18 mouse cellular contexts compared by ENCODE assay signal in the genomic region with DNA sequence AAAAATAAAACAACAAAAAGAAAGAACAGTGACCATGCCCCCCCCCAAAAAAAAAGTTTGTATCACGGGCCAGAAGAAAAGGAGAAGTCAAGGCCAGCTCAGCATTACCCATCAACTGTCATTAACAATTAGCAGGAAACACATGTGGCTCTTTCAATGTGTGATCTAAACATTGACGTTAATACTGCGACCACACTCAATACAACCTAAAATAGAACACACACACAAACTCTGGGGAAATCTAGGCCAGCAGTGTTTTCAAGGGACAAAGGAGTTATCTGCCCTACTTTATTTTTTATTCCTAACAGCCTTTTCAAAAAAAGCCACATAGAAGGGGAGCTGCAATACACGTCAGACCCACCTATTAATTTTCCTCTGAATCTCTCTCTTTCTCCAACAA. TPM values are rescaled to one million over a fixed set of nuclear protein-coding genes. Genes with fewer than 3 reads are reported as not detected.
DNase-seq lines count a peak whose midpoint lies in the region; ATAC-seq and TF ChIP-seq lines count a peak whose summit lies in the region.
"Had no signal": no experiment of that assay in that cellular context is flagged by ENCODE, and none has a peak within 500 bp of the region (broad histone marks: within the 10 kb centered on the region; RNA-seq: fewer than 3 reads in every experiment).

No protein-coding gene starts in this region.

- H3K27me3 ChIP-seq in ES-Bruce4 (ENCODE audit: control insufficient read depth, insufficient read depth, low read length, poor library complexity, severe bottlenecking) (no peaks in the 10 kb centered on the region), G1E (ENCODE audit: insufficient read depth, low read length) (no peaks in the 10 kb centered on the region)
- H3K27me3 ChIP-seq in kidney, adult 2 months (replicated peaks; ENCODE audit: control insufficient read depth, insufficient read depth, low read length) = no peaks in the 10 kb centered on the region
- H3K27me3 ChIP-seq in forebrain, embryonic 13.5 days = no peaks in the 10 kb centered on the region
- H3K27me3 ChIP-seq: embryonic facial prominence, embryonic 12.5 days; heart, embryonic 12.5 days had no signal

- H3K9me3 ChIP-seq in ES-Bruce4 (replicated peaks; ENCODE audit: control insufficient read depth, insufficient read depth, low read length, poor library complexity, severe bottlenecking) = no peaks in the 10 kb centered on the region
- H3K9me3 ChIP-seq in G1E (replicated peaks) = no peaks in the 10 kb centered on the region
- H3K9me3 ChIP-seq in forebrain, embryonic 13.5 days (replicated peaks) = no peaks in the 10 kb centered on the region
- H3K9me3 ChIP-seq: embryonic facial prominence, embryonic 12.5 days; heart, embryonic 12.5 days; hindbrain, embryonic 12.5 days had no signal

- H3K4me1 ChIP-seq in ES-Bruce4 (ENCODE audit: control insufficient read depth, insufficient read depth, low read length) (no peaks in the 10 kb centered on the region), G1E (ENCODE audit: insufficient read depth, low read depth, low read length) (peaks cover 7% of the 10 kb centered on the region)
- no peaks in the 10 kb centered on the region for H3K4me1 ChIP-seq in kidney, adult 2 months (ENCODE audit: control insufficient read depth, insufficient read depth, low read length)
- H3K4me1 ChIP-seq in forebrain, embryonic 13.5 days = no peaks in the 10 kb centered on the region
- H3K4me1 ChIP-seq: embryonic facial prominence, embryonic 12.5 days; heart, embryonic 12.5 days; hindbrain, embryonic 12.5 days had no signal

- no peak for DNase-seq in G1E (ENCODE audit: low spot score)
- no peak for DNase-seq in kidney, adult 2 months
- DNase-seq in testis, postnatal 10 days (ENCODE audit: low spot score) = no peak
- no peak for DNase-seq in spleen, postnatal 14 days (ENCODE audit: low spot score in 2 of 2)
- DNase-seq: cerebellum, adult 2 months; cerebellum, postnatal 10 days; gastrocnemius, postnatal 14 days had no signal

- H3K4me3 ChIP-seq in ES-Bruce4 (ENCODE audit: low read depth, low read length) = no peak overlapping the region
- H3K4me3 ChIP-seq in G1E (ENCODE audit: low read depth, low read length) = no peak overlapping the region
- no peak overlapping the region for H3K4me3 ChIP-seq in kidney, adult 2 months (ENCODE audit: insufficient read depth, low read depth, low read length)
- H3K4me3 ChIP-seq in forebrain, embryonic 13.5 days = no peak overlapping the region
- H3K4me3 ChIP-seq: embryonic facial prominence, embryonic 12.5 days; heart, embryonic 12.5 days; hindbrain, embryonic 12.5 days had no signal

- WGBS in kidney, adult 2 months = 76% methylated on average over 4 of the region's 4 CpGs
- WGBS in forebrain, embryonic 13.5 days = 70% methylated on average over 4 of the region's 4 CpGs

- H3K36me3 ChIP-seq in ES-Bruce4 (ENCODE audit: control insufficient read depth, insufficient read depth, low read length, poor library complexity, severe bottlenecking) (no peaks in the 10 kb centered on the region; the same call in 1 of the 2 replicates), G1E (replicated peaks) (no peaks in the 10 kb centered on the region)
- no peaks in the 10 kb centered on the region for H3K36me3 ChIP-seq in kidney, adult 2 months (ENCODE audit: control insufficient read depth, insufficient read depth, low read length)
- no peaks in the 10 kb centered on the region for H3K36me3 ChIP-seq in forebrain, embryonic 13.5 days (ENCODE audit: poor library complexity, severe bottlenecking)
- H3K36me3 ChIP-seq: embryonic facial prominence, embryonic 12.5 days; heart, embryonic 12.5 days; hindbrain, embryonic 12.5 days had no signal

- no peak for TF ChIP-seq POLR2A in ES-Bruce4 (IDR thresholded peaks at IDR 0.05; ENCODE audit: insufficient read depth, low read length)
- TF ChIP-seq POLR2A in kidney, adult 2 months (IDR thresholded peaks at IDR 0.05; ENCODE audit: low read depth, low read length) = no peak

- no peak for TF ChIP-seq CTCF in ES-Bruce4 (IDR thresholded peaks at IDR 0.05; ENCODE audit: low read depth, low read length)
- no peak for TF ChIP-seq CTCF in G1E (IDR thresholded peaks at IDR 0.05; ENCODE audit: low read depth, low read length)
- TF ChIP-seq CTCF in kidney, adult 2 months (conservative IDR thresholded peaks at IDR 0.05; ENCODE audit: insufficient read depth, insufficient read length, low read depth, low read length) = no peak

- H3K4me2 ChIP-seq in forebrain, embryonic 13.5 days = no peak overlapping the region
- H3K4me2 ChIP-seq: embryonic facial prominence, embryonic 12.5 days; heart, embryonic 12.5 days; hindbrain, embryonic 12.5 days had no signal

- peak overlapping the region; percentile 48 for H3K9ac ChIP-seq in ES-Bruce4 (ENCODE audit: low read depth, poor library complexity, severe bottlenecking)
- H3K9ac ChIP-seq in forebrain, embryonic 13.5 days = no peak overlapping the region
- H3K9ac ChIP-seq: embryonic facial prominence, embryonic 12.5 days; heart, embryonic 12.5 days; hindbrain, embryonic 12.5 days had no signal

- peak; percentile 62; the same call in 1 of the 2 replicates for ATAC-seq in G1E (ENCODE audit: extremely low read depth, insufficient number of reproducible peaks, low FRiP score, poor library complexity, severe bottlenecking)
- ATAC-seq in common myeloid progenitor, adult 5-6 weeks (replicated peaks; ENCODE audit: low read depth, poor library complexity, severe bottlenecking) = peak; percentile 92
- peak; percentile 82 for ATAC-seq in megakaryocyte progenitor cell, adult 5-6 weeks (replicated peaks; ENCODE audit: poor library complexity)
- ATAC-seq in forebrain, embryonic 13.5 days = no peak
- ATAC-seq: CD4-positive, CD25-positive, alpha-beta regulatory T cell, adult 4 months; forebrain, embryonic 16.5 days; hindbrain, embryonic 16.5 days; inflammation-experienced regulatory T-cells, adult 6 months had no signal

- peak overlapping the region; percentile 55 for H3K27ac ChIP-seq in ES-Bruce4 (ENCODE audit: insufficient read depth, low read length)
- no peak overlapping the region for H3K27ac ChIP-seq in kidney, adult 2 months (ENCODE audit: insufficient read depth, low read depth, low read length)
- no peak overlapping the region for H3K27ac ChIP-seq in forebrain, embryonic 13.5 days
- H3K27ac ChIP-seq: embryonic facial prominence, embryonic 12.5 days; hindbrain, embryonic 12.5 days had no signal

- TF ChIP-seq EP300 in ES-Bruce4 (IDR thresholded peaks at IDR 0.05; ENCODE audit: insufficient read depth, low read depth, low read length) = no peak

RNA-seq across cellular contexts. Expression of a gene that starts 17.4 kb away (rescaled TPM):
- 118 and 124 TPM in 2 replicates for polyA plus RNA-seq in ES-Bruce4 (2011; ENCODE audit: insufficient read depth, insufficient read length, low read depth, missing spikeins)
- total RNA-seq in G1E (2014; fragmentation: Nextera tagmentation) = 64.4 and 73.5 TPM in 2 replicates
- 41.4 and 52.0 TPM in 2 replicates for total RNA-seq in G1E (2017)
- 2.8 and 2.9 TPM in 2 replicates for polyA plus RNA-seq in G1E (2012)
- 67.3 and 81.1 TPM in 2 replicates for total RNA-seq in common myeloid progenitor, adult 5-6 weeks (2017)
- 30.9 and 33.1 TPM in 2 replicates for total RNA-seq in megakaryocyte progenitor cell, adult 5-6 weeks (2015)
- 24.5 and 38.6 TPM in 2 replicates for total RNA-seq in megakaryocyte progenitor cell, adult 5-6 weeks (2017)
- polyA plus RNA-seq in kidney, adult 2 months (2012; rRNA removed) = 1.4 and 1.9 TPM in 2 replicates
- polyA plus RNA-seq in forebrain, embryonic 13.5 days (2015; fragmentation: Nextera tagmentation; extraction: Ambion mirVana) = 32.4 and 34.7 TPM in 2 replicates
